Mouse (Mus musculus) spleen, adult 18-20 months (tissue): ENCODE measurements at regions not wholly inside any gene's neighbourhood (a gene's known extent, or its start where the extent isn't known, plus 50 kb on each side); places are given as distances from the start of the nearest gene placed in this dataset.

Source experiments
- DNase-seq, 2 experiments: peaks; one replicate each; pipeline ENCODE4 v3.0.0; 2022; ENCODE audit warnings: mixed read lengths in 2 of 2

GRCm38 (mm10) chr1:76529531-76529930 lies 983.5 kb downstream of the Slc4a3 start:
- no peak for DNase-seq

GRCm38 (mm10) chr1:76530342-76530741 lies 984.3 kb downstream of the Slc4a3 start:
- no peak for DNase-seq

GRCm38 (mm10) chr1:76535522-76535956 lies 979.3 kb downstream of the Epha4 start:
- DNase-seq: no peak

GRCm38 (mm10) chr1:76540529-76540928 lies 974.4 kb downstream of the Epha4 start:
- no peak for DNase-seq

GRCm38 (mm10) chr1:76550876-76551275 lies 964.0 kb downstream of the Epha4 start:
- no peak for DNase-seq

GRCm38 (mm10) chr1:76559441-76559840 lies 955.4 kb downstream of the Epha4 start:
- DNase-seq: no peak

- no peak for DNase-seq
Measured at GRCm38 (mm10) chr1:76575487-76575886, 939.4 kb downstream of the Epha4 start.

- no peak for DNase-seq
Measured at GRCm38 (mm10) chr1:76585921-76586320, 929.0 kb downstream of the Epha4 start.

- DNase-seq: no peak
Measured at GRCm38 (mm10) chr1:76625831-76626230, 889.1 kb downstream of the Epha4 start.

GRCm38 (mm10) chr1:76629861-76630260 lies 885.0 kb downstream of the Epha4 start:
- no peak for DNase-seq

GRCm38 (mm10) chr1:76634071-76634470 lies 880.8 kb downstream of the Epha4 start:
- DNase-seq: no peak

- DNase-seq: no peak
Measured at GRCm38 (mm10) chr1:76637268-76638009, 877.4 kb downstream of the Epha4 start.

- DNase-seq: no peak
Measured at GRCm38 (mm10) chr1:76638010-76638400, 876.9 kb downstream of the Epha4 start.

GRCm38 (mm10) chr1:76641181-76641711 lies 873.6 kb downstream of the Epha4 start:
- DNase-seq: no peak

- no peak for DNase-seq
Measured at GRCm38 (mm10) chr1:76642703-76643102, 872.2 kb downstream of the Epha4 start.

- DNase-seq: no peak
Measured at GRCm38 (mm10) chr1:76644895-76645294, 870.0 kb downstream of the Epha4 start.

GRCm38 (mm10) chr1:76654826-76655225 lies 860.1 kb downstream of the Epha4 start:
- no peak for DNase-seq

- no peak for DNase-seq
Measured at GRCm38 (mm10) chr1:76658228-76658627, 856.7 kb downstream of the Epha4 start.

GRCm38 (mm10) chr1:76660146-76660545 lies 854.7 kb downstream of the Epha4 start:
- no peak for DNase-seq

- DNase-seq: no peak
Measured at GRCm38 (mm10) chr1:76664381-76664780, 850.5 kb downstream of the Epha4 start.

- DNase-seq: no peak
Measured at GRCm38 (mm10) chr1:76676836-76677235, 838.1 kb downstream of the Epha4 start.

GRCm38 (mm10) chr1:76705556-76705955 lies 809.3 kb downstream of the Epha4 start:
- no peak for DNase-seq

GRCm38 (mm10) chr1:76717639-76718292 lies 797.1 kb downstream of the Epha4 start:
- DNase-seq: no peak

- no peak for DNase-seq
Measured at GRCm38 (mm10) chr1:76724453-76724852, 790.4 kb downstream of the Epha4 start.
